Mouse (Mus musculus) ovary, adult 18-20 months (tissue): Measurements from ENCODE around the gene Gm17304.

ENCODE experiments used
- DNase-seq: peaks from one replicate; pipeline ENCODE4 v3.0.0; 2022; ENCODE audit warnings: low spot score, mixed read lengths

Gene Gm17304

DNA sequence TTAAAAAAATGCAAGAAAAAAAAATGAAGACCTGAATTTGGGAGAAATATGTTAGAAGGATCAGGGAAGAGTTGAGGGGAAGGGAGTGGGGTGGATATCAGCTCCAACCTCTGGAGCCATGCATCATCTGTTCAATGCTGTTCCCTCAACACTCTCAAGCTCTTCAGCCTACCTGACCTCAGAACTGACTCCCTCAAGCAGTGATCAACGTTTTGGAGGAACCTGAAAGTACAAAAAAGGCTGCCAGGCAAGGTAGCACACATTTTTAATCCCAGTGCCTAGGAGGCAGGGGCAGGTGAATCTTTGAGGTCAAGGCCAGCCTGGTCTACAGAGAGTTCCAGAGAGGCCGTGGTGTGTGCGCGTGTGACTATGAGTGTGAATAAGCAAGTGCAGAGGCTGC, at the start of gene Gm17304:
TSS of gene Gm17304 (plus strand) at position 301 of the 400 bp plus-strand sequence.
- DNase-seq, result no peak

GRCm38 (mm10) chr5:106560631-106561498, 48.0 kb upstream of the Gm17304 start:
- DNase-seq, result no peak

DNA sequence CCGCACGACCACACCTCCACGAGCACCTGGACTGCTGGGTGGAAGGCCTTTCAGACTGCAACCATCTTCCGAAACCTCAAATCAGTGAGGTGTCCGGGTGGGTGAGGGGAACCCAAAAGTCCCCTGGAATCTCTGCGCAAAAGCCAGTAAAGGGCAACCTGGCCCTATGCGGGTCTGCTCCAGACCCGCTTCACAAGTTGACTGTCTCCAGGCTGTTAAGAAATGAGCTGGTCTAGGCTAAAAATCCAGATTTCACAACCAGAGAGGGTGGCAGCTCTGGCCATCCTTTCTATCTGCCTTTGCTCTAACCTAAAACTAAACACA, 47.4 kb upstream of the Gm17304 start:
- no peak for DNase-seq

- no peak for DNase-seq
These were observed 42.9 kb upstream of the Gm17304 start for GRCm38 (mm10) chr5:106566025-106566424.

DNA sequence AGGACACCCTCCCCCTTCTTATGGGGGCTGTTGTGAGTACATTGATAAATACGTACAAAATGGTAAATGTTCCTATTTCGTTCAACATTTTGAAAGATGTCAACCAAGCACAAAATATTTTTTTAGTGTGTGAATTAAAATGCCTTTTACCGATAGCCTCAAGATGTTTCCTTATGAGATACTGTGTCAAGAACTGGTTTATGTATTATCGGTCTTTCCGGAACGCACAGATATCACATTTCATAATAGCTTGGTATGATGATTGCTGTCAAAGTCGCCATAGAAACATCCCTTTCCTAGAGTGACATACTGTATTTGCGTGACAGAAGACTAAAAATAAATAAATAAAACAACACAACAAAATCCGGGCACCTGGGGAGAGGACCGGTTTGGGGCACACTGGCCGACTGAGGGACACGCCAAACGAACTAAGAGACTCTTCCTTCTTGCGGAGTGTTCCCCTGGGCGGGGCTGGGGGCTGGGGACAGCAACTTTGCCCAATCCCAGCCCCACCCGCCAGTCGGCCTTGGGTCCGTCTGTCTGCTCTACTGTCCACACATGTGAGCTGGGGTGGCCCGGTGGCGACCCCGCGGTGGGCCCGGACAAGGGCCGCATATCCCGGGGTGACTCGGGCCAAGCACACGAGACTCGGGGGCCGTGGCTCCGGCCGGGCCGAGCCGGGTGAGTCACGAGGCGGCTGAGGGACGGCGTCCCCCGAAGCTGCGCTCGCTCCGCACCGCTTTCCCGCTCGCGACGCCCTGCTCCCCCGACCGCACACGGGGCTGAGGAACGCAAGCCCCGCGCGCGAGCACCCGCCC, 34.9 kb upstream of the Gm17304 start:
- DNase-seq, result no peak

DNA sequence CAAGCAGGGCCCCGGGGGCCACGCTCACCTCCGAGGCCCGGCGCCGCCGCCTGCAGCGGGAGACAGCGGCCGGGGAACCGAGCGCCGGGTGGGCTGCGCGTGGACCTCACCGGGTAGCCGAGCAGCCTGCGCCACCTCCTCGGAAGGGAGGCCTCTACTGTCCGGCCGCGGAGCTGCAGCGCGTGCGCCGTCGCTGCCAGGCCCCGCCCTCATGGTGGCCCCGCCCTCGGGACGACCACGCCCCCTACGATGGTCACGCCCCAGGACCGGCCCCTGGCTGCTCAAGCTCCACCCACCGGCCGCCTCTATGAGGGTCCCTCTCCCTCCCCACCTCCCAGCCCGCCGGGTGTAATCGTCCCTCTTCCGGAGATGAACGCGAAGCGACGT, 34.3 kb upstream of the Gm17304 start:
- peak; percentile 62 for DNase-seq

DNA sequence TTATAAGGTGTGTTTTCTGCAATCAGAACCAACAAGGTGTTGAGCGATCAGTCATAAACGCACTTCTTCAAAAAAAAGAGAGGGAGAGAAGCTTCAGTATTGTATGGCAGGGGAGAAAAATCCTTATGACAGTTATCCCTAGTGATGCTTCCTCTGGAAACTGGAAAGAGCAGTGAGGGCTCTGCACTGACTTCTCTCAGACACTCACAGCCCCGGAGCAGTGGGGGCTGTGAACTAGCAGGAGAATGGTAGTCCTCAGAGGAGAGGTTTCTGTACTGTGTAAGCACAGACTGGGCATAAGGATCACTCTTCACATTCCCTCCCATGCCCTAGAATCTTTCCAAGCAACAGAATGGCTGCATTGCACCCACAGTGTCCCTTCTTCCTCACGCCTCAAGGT, 33.8 kb upstream of the Gm17304 start:
- DNase-seq, result no peak

DNA sequence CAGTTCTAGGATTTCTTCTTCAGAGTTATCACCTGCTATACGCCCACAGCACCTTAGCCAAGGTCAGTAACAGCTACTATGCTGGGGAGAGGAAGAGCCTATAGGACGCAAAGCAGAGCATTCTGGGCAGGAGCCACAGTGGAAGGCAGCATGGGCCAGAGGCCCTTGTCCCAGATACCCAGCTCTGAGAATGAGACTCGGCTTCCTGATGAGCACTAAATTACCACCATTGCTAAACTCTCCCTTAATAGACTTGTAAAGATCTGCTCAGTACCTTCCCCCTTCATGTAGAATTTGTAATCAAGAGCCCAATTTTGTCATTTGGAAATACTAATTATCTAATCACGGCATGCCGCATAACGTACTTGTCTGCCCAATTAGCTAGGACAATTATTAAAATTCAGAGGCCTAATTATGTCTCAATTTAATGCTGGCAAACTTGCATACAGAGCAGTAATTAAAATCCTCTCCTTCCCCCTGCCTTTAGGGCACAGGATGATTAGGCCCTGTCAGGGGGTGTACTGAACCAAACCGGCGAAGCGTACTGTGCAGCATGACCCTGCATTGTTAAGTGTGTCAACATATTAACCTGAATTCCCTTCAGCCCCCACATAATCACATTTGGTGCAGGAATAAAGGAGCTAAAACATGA, 31.5 kb upstream of the Gm17304 start:
- no peak for DNase-seq

- DNase-seq, result no peak
These were observed 28.0 kb upstream of the Gm17304 start for GRCm38 (mm10) chr5:106580943-106581342.

DNA sequence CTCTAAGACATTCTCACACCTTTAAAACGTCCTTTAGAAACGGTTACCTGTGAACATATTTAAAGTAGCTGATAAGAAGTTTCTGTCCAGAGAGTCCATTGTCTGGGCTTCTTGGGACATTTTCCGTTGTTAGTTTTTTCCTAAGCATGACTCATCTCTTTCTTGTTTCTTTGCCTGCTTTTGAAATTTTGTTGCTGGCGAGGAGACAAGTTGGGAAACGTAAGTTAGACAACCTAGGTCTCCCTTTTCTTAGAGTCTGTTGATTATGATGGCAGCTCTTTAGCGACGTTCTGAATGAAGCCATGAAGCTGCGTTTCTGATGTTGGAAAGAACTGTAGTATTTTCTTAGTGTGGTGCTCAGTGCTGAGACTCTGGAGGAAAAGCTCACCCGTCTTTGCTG, 19.9 kb upstream of the Gm17304 start:
- no peak for DNase-seq

- no peak for DNase-seq
These were observed 19.2 kb upstream of the Gm17304 start for GRCm38 (mm10) chr5:106589670-106590069.

- DNase-seq, result no peak
These were observed 18.2 kb upstream of the Gm17304 start for GRCm38 (mm10) chr5:106590686-106591085.

DNA sequence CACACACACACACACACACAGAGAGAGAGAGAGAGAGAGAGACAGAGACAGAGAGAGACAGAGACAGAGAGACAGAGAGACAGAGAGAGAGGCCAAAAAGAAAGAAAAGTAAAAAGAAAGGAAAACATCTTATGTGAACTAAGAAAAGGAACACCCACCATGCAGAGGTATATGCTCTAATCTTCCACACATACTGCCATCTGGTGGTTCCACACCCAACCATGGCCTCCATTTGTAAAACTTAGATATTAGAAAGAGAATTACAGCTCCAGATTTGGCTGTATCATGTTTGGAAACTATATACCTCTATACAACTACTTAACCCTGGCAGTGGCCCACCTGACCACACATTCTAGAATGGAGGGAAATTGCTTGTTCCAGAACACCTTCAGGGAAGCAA, 14.5 kb upstream of the Gm17304 start:
- no peak for DNase-seq

- no peak for DNase-seq
These were observed 11.4 kb upstream of the Gm17304 start for GRCm38 (mm10) chr5:106597472-106597871.

- DNase-seq, result no peak
These were observed 9.4 kb upstream of the Gm17304 start for GRCm38 (mm10) chr5:106599482-106599881.

GRCm38 (mm10) chr5:106604381-106604780, 4.5 kb upstream of the Gm17304 start:
- no peak for DNase-seq

GRCm38 (mm10) chr5:106605096-106605495, 3.8 kb upstream of the Gm17304 start:
- no peak for DNase-seq

- no peak for DNase-seq
These were observed 1.8 kb upstream of the Gm17304 start for GRCm38 (mm10) chr5:106607081-106607480.

- no peak for DNase-seq
These were observed 3.3 kb downstream of the Gm17304 start for GRCm38 (mm10) chr5:106612151-106612550.

GRCm38 (mm10) chr5:106614570-106614969, 5.7 kb downstream of the Gm17304 start:
- DNase-seq, result no peak

- DNase-seq, result no peak
These were observed 6.1 kb downstream of the Gm17304 start for GRCm38 (mm10) chr5:106615006-106615405.

DNA sequence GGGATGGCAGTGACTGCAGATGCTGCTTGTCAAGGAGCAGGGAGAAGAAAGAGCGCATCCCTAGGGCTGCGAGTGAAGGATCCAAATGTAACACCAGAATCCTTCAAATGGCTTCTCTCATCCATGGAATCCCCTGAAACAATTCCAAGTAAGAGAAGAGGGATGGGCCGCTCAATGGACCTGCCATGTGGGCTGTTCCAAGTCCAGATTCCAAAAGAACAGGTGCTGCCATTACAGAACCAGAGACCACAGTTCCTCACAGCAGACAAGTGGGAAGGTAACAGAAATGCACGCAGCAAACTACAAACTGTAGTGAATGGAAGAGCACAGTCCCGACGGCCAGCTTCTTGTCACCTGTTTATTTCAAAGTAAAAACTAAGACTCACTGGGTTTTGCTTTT, 11.5 kb downstream of the Gm17304 start:
- no peak for DNase-seq

- DNase-seq, result no peak
These were observed 13.3 kb downstream of the Gm17304 start for GRCm38 (mm10) chr5:106622193-106622592.
